Mouse (Mus musculus): ENCODE results near the gene Bloc1s6.

Bloc1s6 gene

DNA sequence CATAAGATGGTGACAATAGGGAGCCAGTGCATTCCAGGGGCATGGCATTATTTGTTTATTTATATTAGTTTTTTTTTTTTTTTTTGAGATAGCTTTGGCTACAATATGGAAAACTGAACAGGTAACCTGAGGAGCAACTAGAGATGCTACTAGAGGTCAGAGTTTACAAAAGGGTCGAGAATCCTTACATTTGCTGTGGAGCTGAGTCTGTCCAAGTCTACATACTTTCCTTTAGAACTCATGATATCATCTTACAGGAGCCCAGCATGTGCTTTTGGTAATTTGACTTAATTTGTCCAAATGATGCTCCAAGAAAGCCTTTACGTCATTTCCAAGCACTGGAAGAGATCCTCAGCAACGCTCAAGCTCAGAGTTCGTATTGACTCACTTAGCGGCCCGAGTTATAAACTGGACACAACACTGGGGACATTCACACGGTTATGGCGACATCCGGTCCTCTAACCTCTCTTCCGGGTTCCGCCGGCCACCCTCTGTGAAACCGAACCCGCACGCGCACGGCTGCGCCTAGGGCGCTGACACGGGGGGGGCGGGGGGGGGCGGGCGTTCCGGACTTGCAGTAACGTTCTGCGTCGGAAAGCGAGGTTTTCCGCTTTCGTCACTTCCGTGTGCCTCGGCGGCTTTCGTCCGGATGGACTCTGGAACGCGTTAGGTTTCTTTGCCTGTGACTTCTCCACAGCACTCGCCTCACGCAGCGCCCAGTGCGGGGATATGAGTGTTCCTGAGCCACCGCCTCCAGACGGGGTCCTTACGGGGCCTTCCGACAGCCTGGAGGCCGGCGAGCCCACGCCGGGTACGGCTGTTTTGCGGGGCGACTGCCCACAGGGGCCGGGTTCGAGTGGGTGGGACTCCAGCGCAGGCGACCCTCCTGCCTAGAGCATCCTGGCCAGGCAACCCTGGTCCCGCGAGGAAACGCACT is at the start of gene Bloc1s6:
Gene Bloc1s6 (plus strand): TSS at position 610 of the 937 bp plus-strand sequence.
- no peak for TF ChIP-seq GATA4 (IDR thresholded peaks at IDR 0.05; ENCODE audit: insufficient replicate concordance, low read length)

DNA sequence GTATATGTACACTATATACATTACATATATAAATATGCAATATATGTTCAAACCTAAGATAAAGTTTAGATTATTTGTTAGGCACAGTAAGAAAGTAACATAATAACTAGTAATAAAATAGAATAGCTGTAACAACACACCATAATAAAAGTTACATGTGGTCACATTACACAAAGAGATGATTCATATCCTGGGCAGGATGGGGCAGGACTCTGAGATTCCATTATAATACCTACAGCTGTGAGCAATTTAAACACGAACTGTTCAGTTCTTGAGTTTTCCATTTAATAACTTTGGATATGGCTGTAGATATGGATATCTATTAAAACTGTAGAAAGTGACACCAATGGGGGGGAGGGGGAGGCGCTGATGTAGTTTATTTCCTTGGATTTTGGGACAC is 40.8 kb upstream of the Bloc1s6 start:
- TF ChIP-seq GATA4 (IDR thresholded peaks at IDR 0.05; ENCODE audit: insufficient replicate concordance, low read length), result no peak

DNA sequence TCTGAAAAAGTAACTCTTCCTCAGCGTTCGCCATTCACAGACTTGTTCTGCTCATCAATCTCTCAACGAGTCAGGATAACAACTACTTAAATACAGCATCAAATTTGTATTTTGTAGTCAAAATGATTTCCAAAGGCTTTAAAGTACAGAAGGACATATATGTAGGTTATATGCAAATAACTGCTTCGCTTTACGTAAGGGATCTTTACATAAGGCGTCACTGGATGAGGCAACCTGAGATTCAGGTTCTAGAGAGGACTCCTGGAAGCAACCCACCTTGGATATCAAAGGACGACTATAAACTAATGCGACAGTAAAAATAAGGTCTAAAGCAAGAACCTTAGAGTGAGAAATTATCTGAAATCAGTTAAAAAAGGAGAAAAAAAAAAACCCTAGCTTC is 37.3 kb upstream of the Bloc1s6 start:
- TF ChIP-seq GATA4 (IDR thresholded peaks at IDR 0.05; ENCODE audit: insufficient replicate concordance, low read length), result no peak

DNA sequence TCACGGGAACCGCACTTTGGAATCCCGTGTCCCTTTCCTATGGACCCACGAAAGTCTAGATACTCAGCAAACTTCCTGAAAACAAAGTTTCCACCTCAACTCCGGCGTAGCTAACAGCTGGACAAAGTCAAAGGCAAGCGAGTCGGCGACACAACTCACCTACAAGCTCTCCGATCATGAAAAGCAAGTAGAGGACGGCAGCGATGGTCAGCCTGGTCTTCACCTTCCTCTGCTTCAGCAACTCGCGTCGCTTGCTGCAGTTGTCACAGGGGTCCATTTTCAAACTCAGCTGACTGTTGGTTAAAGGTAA is 36.5 kb upstream of the Bloc1s6 start:
- TF ChIP-seq GATA4 (IDR thresholded peaks at IDR 0.05; ENCODE audit: insufficient replicate concordance, low read length), result no peak

DNA sequence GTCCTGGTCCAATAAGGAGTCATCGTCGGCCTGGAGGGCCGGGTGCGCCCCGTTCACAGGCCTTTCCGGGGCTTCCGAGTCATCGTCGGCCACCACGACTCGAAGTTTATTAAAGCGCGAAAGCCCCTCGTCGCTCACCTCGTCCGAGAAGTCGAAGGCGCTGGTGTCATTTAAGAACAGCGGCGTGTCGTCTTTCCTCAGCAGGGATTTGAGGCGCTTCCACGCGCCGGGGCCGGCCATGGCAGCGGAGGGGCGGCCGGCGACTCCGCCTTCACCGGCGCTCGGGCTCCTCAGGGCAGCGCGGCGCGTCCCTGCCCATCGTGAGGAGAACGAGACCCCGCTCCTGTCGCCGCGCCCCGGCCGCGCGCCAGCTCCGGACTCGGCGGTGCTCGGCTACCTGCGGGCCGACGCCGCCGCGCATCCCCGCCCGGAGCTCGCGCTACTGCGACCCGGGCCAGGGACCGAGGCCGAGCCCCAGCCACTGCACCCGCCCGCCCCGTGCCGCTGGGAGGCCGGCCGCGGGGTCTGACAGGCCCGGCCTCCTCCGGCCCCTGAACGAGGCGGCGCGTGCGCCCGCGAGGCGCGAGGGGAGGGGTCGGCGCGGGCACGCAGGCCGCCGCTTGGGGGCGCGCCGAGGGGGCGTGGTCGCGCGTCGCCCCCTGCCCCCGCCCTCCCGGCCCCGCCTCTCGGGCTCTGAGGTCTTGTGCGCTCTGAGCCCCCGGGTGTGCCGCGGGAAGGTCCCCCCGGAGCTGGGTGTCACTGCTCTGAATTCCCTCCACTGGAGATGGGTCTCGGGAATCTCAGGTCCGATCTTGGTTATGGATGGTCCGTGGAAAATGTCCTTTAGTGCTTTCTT is 35.9 kb upstream of the Bloc1s6 start, which contains the start of gene Slc30a4:
Gene Slc30a4 (minus strand): TSS at position 483 of the 856 bp plus-strand sequence.
- no peak for TF ChIP-seq GATA4 (IDR thresholded peaks at IDR 0.05; ENCODE audit: insufficient replicate concordance, low read length)

DNA sequence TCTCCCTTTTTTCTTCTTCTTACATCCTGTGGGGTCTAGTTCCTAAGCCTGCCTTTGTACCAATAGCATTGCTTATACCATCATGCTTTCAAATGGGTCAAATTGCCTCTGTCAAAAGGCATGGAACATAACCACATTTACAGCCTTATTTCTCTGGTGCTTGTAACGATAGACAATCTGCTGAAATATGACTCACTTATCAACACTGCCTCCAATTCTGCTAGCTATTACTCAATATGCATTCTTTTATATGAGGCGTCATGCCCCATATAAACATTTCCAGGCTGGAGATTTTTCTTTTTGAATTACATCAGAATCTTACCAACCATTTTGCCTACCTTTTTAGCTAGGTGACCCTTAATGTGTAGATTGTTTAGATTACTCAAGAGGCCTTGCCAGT is 33.7 kb upstream of the Bloc1s6 start:
- no peak for TF ChIP-seq GATA4 (IDR thresholded peaks at IDR 0.05; ENCODE audit: insufficient replicate concordance, low read length)

DNA sequence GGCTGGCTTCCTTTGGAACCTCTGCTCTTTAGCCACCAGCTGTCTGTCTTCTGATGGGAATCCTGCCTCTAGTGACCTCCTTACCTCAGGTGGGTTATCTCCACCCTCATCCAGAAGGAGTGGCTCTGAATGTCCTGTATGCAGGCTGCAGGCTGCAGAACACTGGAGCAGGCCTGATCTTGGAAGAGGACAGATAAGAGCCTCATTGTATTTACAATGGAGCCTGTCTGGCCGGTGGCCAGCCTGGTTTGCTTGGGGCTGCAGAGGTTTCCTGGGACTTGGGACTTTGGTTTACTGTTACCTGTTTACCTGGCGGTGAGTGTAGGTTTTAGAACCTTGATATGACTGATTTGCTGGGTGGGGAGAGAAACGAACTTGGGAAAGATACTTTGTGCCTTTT is 30.2 kb upstream of the Bloc1s6 start:
- TF ChIP-seq GATA4 (IDR thresholded peaks at IDR 0.05; ENCODE audit: insufficient replicate concordance, low read length), result no peak

DNA sequence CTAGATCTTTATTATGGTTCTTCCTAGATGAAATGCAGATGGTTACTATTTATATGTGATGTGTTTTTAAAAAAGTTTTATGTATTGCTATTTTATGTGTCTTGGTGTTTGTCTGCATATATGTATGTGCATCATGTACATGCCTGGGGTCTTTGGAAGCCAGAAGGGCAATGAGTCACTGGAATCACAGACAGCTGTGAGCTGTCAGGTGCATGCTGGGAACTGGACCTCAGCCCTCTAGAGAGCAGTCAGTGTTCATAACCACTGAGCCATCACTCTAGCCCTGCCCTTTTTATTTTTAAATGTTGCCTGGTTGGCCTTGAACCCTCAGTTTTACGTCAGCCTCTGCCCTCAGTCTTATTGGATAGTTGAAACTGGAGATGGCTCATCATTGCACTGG is 29.1 kb upstream of the Bloc1s6 start:
- TF ChIP-seq GATA4 (IDR thresholded peaks at IDR 0.05; ENCODE audit: insufficient replicate concordance, low read length), result no peak

DNA sequence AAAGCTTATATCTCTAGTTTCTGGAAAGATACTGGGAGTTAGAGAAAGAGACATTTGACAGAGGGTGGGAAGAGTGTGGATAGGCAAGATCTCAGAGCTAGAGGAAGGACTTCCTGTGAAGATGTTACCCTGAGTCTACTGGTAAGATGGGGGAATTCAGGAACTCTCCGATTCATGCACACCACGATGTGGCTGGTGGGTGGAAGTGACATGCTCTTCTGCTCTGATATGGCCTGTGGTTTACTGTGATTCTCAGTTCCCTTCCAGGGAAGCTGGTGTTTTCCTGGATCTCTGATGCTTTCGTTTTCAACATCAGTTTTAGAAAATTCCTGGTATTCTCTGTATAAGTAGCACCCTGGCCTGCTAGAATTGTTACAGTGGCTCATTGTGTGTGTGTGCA is 26.4 kb upstream of the Bloc1s6 start:
- TF ChIP-seq GATA4 (IDR thresholded peaks at IDR 0.05; ENCODE audit: insufficient replicate concordance, low read length), result no peak

DNA sequence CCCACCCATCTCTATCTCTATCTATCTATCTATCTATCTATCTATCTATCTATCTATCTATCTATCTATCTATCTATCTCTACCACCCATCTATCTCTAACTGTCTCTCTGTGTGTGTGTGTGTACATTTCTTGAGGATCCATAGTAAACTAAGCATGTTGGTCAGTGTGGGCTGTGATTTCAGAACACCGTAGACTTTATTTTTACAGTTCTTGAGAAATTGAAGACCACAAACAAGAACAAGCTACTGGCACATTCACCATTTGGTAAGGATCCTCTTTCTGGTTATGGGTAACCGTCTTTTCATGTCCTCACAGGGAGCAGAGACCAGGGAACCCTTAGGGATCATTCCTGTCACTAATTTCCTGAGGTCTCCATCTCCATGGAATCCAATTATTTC is 25.5 kb upstream of the Bloc1s6 start:
- no peak for TF ChIP-seq GATA4 (IDR thresholded peaks at IDR 0.05; ENCODE audit: insufficient replicate concordance, low read length)

DNA sequence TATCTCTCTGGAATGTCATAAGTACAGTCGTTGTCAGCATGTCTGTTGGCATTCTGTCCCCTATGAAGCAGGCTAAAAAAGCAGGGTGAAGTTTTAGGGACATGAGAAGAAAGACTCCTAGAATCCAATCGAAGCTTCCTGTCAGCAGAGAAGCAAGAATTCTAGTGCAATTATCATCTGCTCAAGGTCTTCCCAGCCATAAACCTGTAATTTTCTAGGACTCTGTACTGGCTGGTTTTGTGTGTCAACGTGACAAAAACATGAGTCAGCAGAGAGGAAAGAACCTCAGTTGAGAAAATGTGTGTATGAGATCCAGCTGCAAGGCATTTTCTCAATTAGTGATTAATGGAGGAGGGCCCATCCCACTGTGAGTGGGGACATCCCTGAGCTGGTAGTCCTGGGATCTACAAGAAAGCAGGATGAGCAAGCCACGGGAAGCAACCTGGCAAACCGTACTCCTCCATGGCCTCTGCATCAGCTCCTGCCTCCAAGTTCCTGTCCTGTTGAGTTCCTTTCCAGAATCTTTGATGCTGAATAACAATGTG is 23.1 kb upstream of the Bloc1s6 start:
- no peak for TF ChIP-seq GATA4 (IDR thresholded peaks at IDR 0.05; ENCODE audit: insufficient replicate concordance, low read length)

DNA sequence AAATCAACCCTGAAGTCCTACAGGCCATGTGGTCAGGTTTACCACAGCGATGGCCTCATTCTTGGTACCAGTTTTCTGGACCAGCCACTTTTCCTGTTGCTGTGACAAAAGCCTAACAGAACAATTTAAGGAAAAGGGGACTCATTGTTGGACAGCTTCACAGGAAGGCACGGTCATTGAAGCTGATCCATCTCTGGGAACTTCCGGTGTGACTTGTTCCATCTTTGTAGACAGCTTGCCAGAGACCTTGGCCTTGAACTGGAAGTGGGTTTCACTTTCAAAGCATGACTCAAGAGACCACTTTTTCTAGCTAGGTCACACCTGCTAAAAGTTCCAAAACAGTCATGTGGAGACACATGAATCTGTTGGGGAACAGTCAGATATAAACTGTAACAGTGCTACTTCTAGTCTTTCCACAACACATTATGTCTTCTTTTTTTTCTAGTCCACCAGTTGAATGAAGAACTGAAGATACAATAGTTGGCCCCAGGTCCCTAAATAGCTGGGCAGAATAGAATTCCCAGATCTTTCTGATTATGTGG is 21.9 kb upstream of the Bloc1s6 start:
- no peak for TF ChIP-seq GATA4 (IDR thresholded peaks at IDR 0.05; ENCODE audit: insufficient replicate concordance, low read length)

DNA sequence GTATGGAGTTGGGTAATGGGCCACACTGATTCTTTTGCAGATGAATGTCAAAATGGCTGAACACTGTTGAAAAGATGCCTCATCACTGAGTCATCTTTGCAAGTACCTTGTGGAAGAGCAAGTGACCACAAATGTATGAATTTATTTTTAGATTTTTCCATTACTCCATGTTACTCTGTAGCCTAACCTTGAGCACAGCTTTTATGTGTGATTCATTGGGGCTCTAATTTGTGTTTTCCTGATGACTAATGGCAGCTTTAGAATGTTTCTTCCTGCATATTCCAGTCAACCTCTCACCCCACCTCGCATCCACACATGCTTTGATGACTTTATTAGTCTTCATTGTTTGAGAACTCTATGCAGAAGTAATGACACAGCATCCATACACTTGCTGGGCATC is 19.1 kb upstream of the Bloc1s6 start:
- no peak for TF ChIP-seq GATA4 (IDR thresholded peaks at IDR 0.05; ENCODE audit: insufficient replicate concordance, low read length)

DNA sequence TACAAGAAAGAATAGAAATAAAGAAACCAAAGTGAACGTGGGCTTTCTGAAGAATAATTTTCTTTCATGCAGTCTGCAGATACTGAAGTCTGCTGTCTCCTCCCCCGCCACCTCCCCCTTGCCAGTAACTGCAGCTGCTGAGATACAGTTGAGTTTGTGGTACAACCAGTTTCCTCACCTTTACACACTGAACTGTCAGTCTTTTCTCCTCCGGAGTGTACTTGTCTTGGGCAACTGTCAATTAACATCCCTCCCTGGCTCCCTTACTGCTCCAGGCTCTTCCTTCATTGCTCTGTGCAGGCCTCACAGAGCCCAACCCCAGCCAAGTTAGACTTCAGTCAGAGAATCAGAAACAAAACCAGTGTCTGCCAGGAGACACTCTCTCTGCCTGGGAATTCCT is 17.7 kb upstream of the Bloc1s6 start:
- no peak for TF ChIP-seq GATA4 (IDR thresholded peaks at IDR 0.05; ENCODE audit: insufficient replicate concordance, low read length)

DNA sequence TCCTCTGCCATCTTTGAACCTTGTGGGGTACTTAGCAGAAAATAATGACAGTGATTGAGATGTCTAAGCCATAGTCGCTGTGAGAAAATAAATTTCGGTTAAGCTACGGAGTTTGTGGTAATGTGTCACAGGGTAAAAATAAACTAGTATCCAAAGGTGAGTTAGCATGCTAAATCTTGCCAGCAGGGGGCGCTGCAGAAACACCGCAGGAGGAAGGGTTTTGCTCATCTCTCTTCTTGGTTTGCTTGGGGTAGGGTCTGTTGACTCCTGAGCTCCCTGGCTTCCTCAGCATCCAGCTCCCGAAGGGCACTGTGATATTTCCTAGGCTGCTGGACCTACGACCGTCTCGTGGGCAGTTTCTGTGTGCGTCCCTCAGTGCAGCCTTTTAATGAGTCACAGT is 12.7 kb upstream of the Bloc1s6 start:
- no peak for TF ChIP-seq GATA4 (IDR thresholded peaks at IDR 0.05; ENCODE audit: insufficient replicate concordance, low read length)

All from liver, adult (tissue).